Mouse (Mus musculus) hematopoietic stem cell, adult 5-6 weeks (primary cell): ENCODE results near the gene Pprc1. TPM values are rescaled to one million over a fixed set of nuclear protein-coding genes. Genes with fewer than 3 reads are reported as not detected.

Experiments
- ATAC-seq, 2 experiments: fragments of 125-278 bp in 1 of 2; replicated peaks in 1 of 2; 2 replicates each; pipeline ENCODE4 v1.8.0; 2016 to 2017; ENCODE audit warnings: inconsistent platforms in 2 of 2, mild to moderate bottlenecking in 2 of 2, moderate number of reproducible peaks in 2 of 2, low read depth in 1 of 2, moderate TSS enrichment in 1 of 2; ENCODE audit not compliant: low FRiP score in 2 of 2, poor library complexity in 2 of 2, severe bottlenecking in 2 of 2, insufficient read depth in 1 of 2, low TSS enrichment in 1 of 2
- total RNA-seq: library from RNA; stranded (forward); fragments of 172-1452, 232-1000 nt; gene quantifications from 2 replicates; pipeline ENCODE4 v1.2.3, GENCODE M21; 2017

Gene Pprc1
- total RNA-seq, 1 experiment from 2014 or later = 24.6 TPM

- ATAC-seq = peak; percentile 19 to 51; a peak in 3 of 4 replicates
Observed at GRCm38 (mm10) chr19:46044993-46045695, 458 bp downstream of the Pprc1 start, which contains the start of gene Ldb1. TSS of gene Ldb1 (minus strand) at chr19:46045214.

GRCm38 (mm10) chr19:46045696-46046311 is 1.1 kb downstream of the Pprc1 start:
- ATAC-seq = no peak

- ATAC-seq = no peak
Observed at GRCm38 (mm10) chr19:46046621-46047025, 1.9 kb downstream of the Pprc1 start.

- no peak for ATAC-seq
Observed at GRCm38 (mm10) chr19:46047426-46047825, 2.7 kb downstream of the Pprc1 start.

- no peak for ATAC-seq
Observed at GRCm38 (mm10) chr19:46049129-46049528, 4.4 kb downstream of the Pprc1 start.

GRCm38 (mm10) chr19:46050462-46050861 is 5.8 kb downstream of the Pprc1 start:
- peak; percentile 32 to 49; a peak in 2 of 4 replicates for ATAC-seq

GRCm38 (mm10) chr19:46055752-46056387 is 11.2 kb downstream of the Pprc1 start:
- ATAC-seq = peak; percentile 72 to 91

- peak; percentile 93 to 97 for ATAC-seq
Observed at GRCm38 (mm10) chr19:46056388-46056946, 11.8 kb downstream of the Pprc1 start.

GRCm38 (mm10) chr19:46056947-46057607 is 12.4 kb downstream of the Pprc1 start:
- ATAC-seq = peak in 1 of 2 experiments; percentile 24; a peak in 2 of 4 replicates

GRCm38 (mm10) chr19:46058466-46058865 is 13.8 kb downstream of the Pprc1 start:
- ATAC-seq = no peak

GRCm38 (mm10) chr19:46060845-46061244 is 16.2 kb downstream of the Pprc1 start:
- no peak for ATAC-seq

GRCm38 (mm10) chr19:46068054-46068453 is 23.4 kb downstream of the Pprc1 start:
- no peak for ATAC-seq

GRCm38 (mm10) chr19:46073285-46073684 is 28.6 kb downstream of the Pprc1 start:
- ATAC-seq = no peak

GRCm38 (mm10) chr19:46074266-46074665 is 29.6 kb downstream of the Pprc1 start:
- no peak for ATAC-seq

GRCm38 (mm10) chr19:46075616-46076607 is 31.2 kb downstream of the Pprc1 start, which contains the start of gene Nolc1:
TSS of gene Nolc1 (plus strand) at chr19:46075863.
- ATAC-seq = peak; percentile 96 to 97

GRCm38 (mm10) chr19:46078535-46078934 is 33.8 kb downstream of the Pprc1 start:
- no peak for ATAC-seq
